Mouse (Mus musculus) layer of hippocampus, postnatal 36 days (tissue): Measurements from ENCODE around the gene Sprr2b. TPM values are rescaled to one million over a fixed set of nuclear protein-coding genes. Genes with fewer than 3 reads are reported as not detected.
"Not testable (repeated sequence)": the region's sequence is repeated elsewhere in the genome, so short reads cannot be mapped to it uniquely, and the experiment has no call there.

Experiments used
- DNase-seq, 2 experiments: peaks; one replicate each; pipeline ENCODE4 v3.0.0; 2022
- total RNA-seq, 2 experiments: library from RNA; stranded (reverse); gene quantifications; 2 replicates each; pipeline ENCODE4 v1.2.3; 2021

Sprr2b gene
- not detected for total RNA-seq

GRCm38 (mm10) chr3:92316320-92316719 is at the start of gene Sprr2b:
Sprr2b (plus strand) TSS chr3:92316620.
- DNase-seq: no peak

GRCm38 (mm10) chr3:92271414-92271985 is 44.9 kb upstream of the Sprr2b start:
- DNase-seq: not testable (repeated sequence)

GRCm38 (mm10) chr3:92273504-92273903 is 42.9 kb upstream of the Sprr2b start:
- DNase-seq: not testable (repeated sequence)

- DNase-seq: not testable (repeated sequence)
Measured at GRCm38 (mm10) chr3:92274018-92274417, 42.4 kb upstream of the Sprr2b start.

- DNase-seq: not testable (repeated sequence)
Measured at GRCm38 (mm10) chr3:92279663-92280062, 36.8 kb upstream of the Sprr2b start.

GRCm38 (mm10) chr3:92280963-92281606 is 35.3 kb upstream of the Sprr2b start:
- not testable (repeated sequence) for DNase-seq

GRCm38 (mm10) chr3:92285101-92285500 is 31.3 kb upstream of the Sprr2b start, which contains the start of gene Sprr2a3:
Sprr2a3 (plus strand) TSS chr3:92285417.
- DNase-seq: not testable (repeated sequence)

GRCm38 (mm10) chr3:92288489-92288888 is 27.9 kb upstream of the Sprr2b start:
- not testable (repeated sequence) for DNase-seq

GRCm38 (mm10) chr3:92307406-92307805 is 9.0 kb upstream of the Sprr2b start:
- no peak for DNase-seq

- DNase-seq: no peak
Measured at GRCm38 (mm10) chr3:92317384-92317783, 964 bp downstream of the Sprr2b start.

- DNase-seq: no peak
Measured at GRCm38 (mm10) chr3:92336278-92336677, 19.9 kb downstream of the Sprr2b start.

- DNase-seq: no peak
Measured at GRCm38 (mm10) chr3:92338840-92339239, 22.4 kb downstream of the Sprr2b start, which contains the start of gene Sprr2d. Sprr2d (plus strand) TSS chr3:92339140.

- no peak for DNase-seq
Measured at GRCm38 (mm10) chr3:92351843-92352242, 35.4 kb downstream of the Sprr2b start, which contains the start of gene Sprr2e. Sprr2e (plus strand) TSS chr3:92352143.

- no peak for DNase-seq
Measured at GRCm38 (mm10) chr3:92361619-92362018, 45.2 kb downstream of the Sprr2b start.

GRCm38 (mm10) chr3:92364887-92365286 is 48.5 kb downstream of the Sprr2b start, which contains the start of gene Sprr2f:
Sprr2f (plus strand) TSS chr3:92365187.
- DNase-seq: no peak

Other genes starting within 250 kb of the Sprr2b start
- 1 to 10 TPM; 3.0 to 4.1 TPM for gene Lor, start 233.5 kb upstream of the Sprr2b start, total RNA-seq
- not detected for gene Prr9, start 192.7 kb upstream of the Sprr2b start, total RNA-seq
- gene Lelp1, start 173.9 kb upstream of the Sprr2b start, total RNA-seq: not detected
- not detected for gene Sprr2a1, start 100.8 kb upstream of the Sprr2b start, total RNA-seq
- not detected for gene Sprr2a2, start 100.7 kb upstream of the Sprr2b start, total RNA-seq
- not detected for gene Sprr2a3, start 31.2 kb upstream of the Sprr2b start, total RNA-seq
- not detected for gene Sprr2d, start 22.5 kb downstream of the Sprr2b start, total RNA-seq
- gene Sprr2e, start 35.5 kb downstream of the Sprr2b start, total RNA-seq: not detected
- not detected for gene Sprr2f, start 48.6 kb downstream of the Sprr2b start, total RNA-seq
- not detected for gene Sprr2h, start 69.1 kb downstream of the Sprr2b start, total RNA-seq
- gene Sprr2i, start 91.4 kb downstream of the Sprr2b start, total RNA-seq: not detected
- not detected for gene Sprr2j-ps, start 101.5 kb downstream of the Sprr2b start, total RNA-seq
- gene Gm9774, start 112.8 kb downstream of the Sprr2b start, total RNA-seq: 1 to 10 TPM; 1.2 to 3.7 TPM
- gene Sprr2k, start 116.0 kb downstream of the Sprr2b start, total RNA-seq: not detected
- not detected for gene Sprr1b, start 122.2 kb downstream of the Sprr2b start, total RNA-seq
- gene Sprr3, start 142.1 kb downstream of the Sprr2b start, total RNA-seq: not detected
- gene Sprr1a, start 169.3 kb downstream of the Sprr2b start, total RNA-seq: not detected
- gene Sprr4, start 183.9 kb downstream of the Sprr2b start, total RNA-seq: not detected
- not detected for gene 2310046K23Rik, start 217.9 kb downstream of the Sprr2b start, total RNA-seq